Mouse (Mus musculus) limb, embryonic 11.5 days (tissue): ENCODE measurements at regions not wholly inside any gene's neighbourhood (a gene's known extent, or its start where the extent isn't known, plus 50 kb on each side); places are given as distances from the start of the nearest gene placed in this dataset.

Experiments
- ATAC-seq: fragments of 200-750 bp; cut with Nextera tagmentation; 2 replicates; pipeline ENCODE4 v1.8.0; 2017; ENCODE audit warnings: low read depth; ENCODE audit not compliant: insufficient number of reproducible peaks, low FRiP score, low TSS enrichment
- DNase-seq: peaks from one replicate; pipeline ENCODE4 v3.0.0-alpha.2; 2015; ENCODE audit warnings: low spot score
- H3K27ac ChIP-seq: fragments of 300-500 bp; sonication (generic); replicated peaks from 2 replicates; pipeline ENCODE4 v1.5.1; 2014; ENCODE audit warnings: low read depth, mild to moderate bottlenecking, low read length
- H3K27me3 ChIP-seq: fragments of 300-500 bp; sonication (generic); 2 replicates; pipeline ENCODE4 v1.6.1; 2014; ENCODE audit warnings: mild to moderate bottlenecking, low read length, mixed read lengths; ENCODE audit not compliant: control insufficient read depth, insufficient read depth
- H3K36me3 ChIP-seq: fragments of 300-500 bp; sonication (generic); 2 replicates; pipeline ENCODE4 v1.6.1; 2014; ENCODE audit warnings: mild to moderate bottlenecking, low read length, moderate library complexity, mixed read lengths; ENCODE audit not compliant: control insufficient read depth, insufficient read depth
- H3K4me1 ChIP-seq: fragments of 300-500 bp; sonication (generic); 2 replicates; pipeline ENCODE4 v1.6.1; 2014; ENCODE audit warnings: low read length, mixed read lengths; ENCODE audit not compliant: control insufficient read depth, insufficient read depth
- H3K4me2 ChIP-seq: fragments of 300-500 bp; sonication (generic); 2 replicates; pipeline ENCODE4 v1.6.1; 2014; ENCODE audit warnings: low read depth, mild to moderate bottlenecking, moderate library complexity; ENCODE audit not compliant: severe bottlenecking
- H3K4me3 ChIP-seq: fragments of 300-500 bp; sonication (generic); 2 replicates; pipeline ENCODE4 v1.5.1; 2014; ENCODE audit warnings: low read depth, low read length
- H3K9ac ChIP-seq: fragments of 300-500 bp; sonication (generic); 2 replicates; pipeline ENCODE4 v1.6.1; 2014; ENCODE audit warnings: mild to moderate bottlenecking, low read length
- H3K9me3 ChIP-seq: fragments of 300-500 bp; sonication (generic); 2 replicates; pipeline ENCODE4 v1.6.1; 2016; ENCODE audit warnings: low read length; ENCODE audit not compliant: control insufficient read depth
- WGBS: fragments of 180-500 bp; shearing (Covaris S2); extraction: QIAGEN DNeasy Blood & Tissue Kit; methylation state at CpG from one replicate; pipeline ENCODE4 v1.1.7; 2014; 5-methylcytosine and 5-hydroxymethylcytosine counted together

DNA sequence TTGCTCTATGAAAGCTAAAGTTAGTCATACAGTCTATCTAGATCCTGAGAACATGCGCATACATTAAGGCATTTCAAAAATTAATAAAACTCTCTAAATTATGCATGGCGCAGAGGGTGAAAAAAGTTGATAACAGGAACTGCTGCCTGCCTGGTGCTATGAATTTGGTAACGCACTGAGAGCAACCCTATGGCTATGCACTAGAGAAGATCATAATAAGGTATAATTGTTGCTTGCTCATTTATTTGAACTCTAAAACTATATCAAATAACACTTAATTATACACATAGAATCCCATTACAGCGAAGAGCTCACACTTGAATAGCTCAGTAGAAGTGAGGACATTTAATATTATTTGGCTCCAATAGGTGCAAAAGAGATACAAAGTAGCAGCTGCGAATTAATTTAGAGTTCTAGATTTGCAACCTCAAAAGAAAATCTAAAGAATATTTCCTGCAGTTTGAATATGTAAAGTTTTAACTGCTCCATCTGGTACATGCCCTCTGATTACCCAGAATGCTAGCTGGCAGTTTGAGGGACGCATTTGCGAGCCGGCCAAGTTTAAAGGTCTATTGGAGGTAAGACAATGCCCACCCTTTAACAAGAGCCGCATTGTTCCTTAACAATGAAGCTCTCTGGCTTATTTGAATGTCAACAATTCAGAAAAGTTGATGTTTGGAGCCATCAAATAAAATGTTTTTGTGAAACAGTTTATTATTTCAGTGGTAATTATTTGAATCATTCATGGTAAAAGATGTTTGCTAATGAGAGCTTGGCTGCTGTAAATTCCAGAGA is 56.0 kb upstream of the Fbxl4 start:
- no peaks in the 10 kb centered on the region for H3K27me3 ChIP-seq
- 87% methylated on average over 9 of the region's 9 CpGs for WGBS
- no peak overlapping the region for H3K27ac ChIP-seq
- H3K4me1 ChIP-seq, result no peaks in the 10 kb centered on the region
- DNase-seq (no peak), ATAC-seq (no peak)
- H3K9ac ChIP-seq, result no peak overlapping the region
- no peaks in the 10 kb centered on the region for H3K9me3 ChIP-seq
- no peak overlapping the region for H3K4me3 ChIP-seq
- no peak overlapping the region for H3K4me2 ChIP-seq
- no peaks in the 10 kb centered on the region for H3K36me3 ChIP-seq

GRCm38 (mm10) chr4:22301943-22302215 is 55.5 kb upstream of the Fbxl4 start:
- no peak overlapping the region for H3K27ac ChIP-seq
- H3K27me3 ChIP-seq, result no peaks in the 10 kb centered on the region
- no peak for DNase-seq
- WGBS, result 68% methylated on average over 4 of the region's 4 CpGs
- H3K9ac ChIP-seq, result no peak overlapping the region
- no peak overlapping the region for H3K4me2 ChIP-seq
- ATAC-seq, result no peak
- no peaks in the 10 kb centered on the region for H3K36me3 ChIP-seq
- H3K9me3 ChIP-seq, result no peaks in the 10 kb centered on the region
- no peak overlapping the region for H3K4me3 ChIP-seq
- H3K4me1 ChIP-seq, result no peaks in the 10 kb centered on the region

GRCm38 (mm10) chr4:22302262-22302661 is 55.1 kb upstream of the Fbxl4 start:
- Histone ChIP-seq H3K9ac (no peak overlapping the region), H3K36me3 (no peaks in the 10 kb centered on the region), H3K27ac (no peak overlapping the region), H3K27me3 (no peaks in the 10 kb centered on the region), H3K4me3 (no peak overlapping the region), H3K4me2 (no peak overlapping the region), H3K4me1 (no peaks in the 10 kb centered on the region), H3K9me3 (no peaks in the 10 kb centered on the region)
- no peak for ATAC-seq
- DNase-seq, result no peak
- 98% methylated on average over 1 of the region's 1 CpGs for WGBS
